Mouse (Mus musculus) right cerebral cortex, postnatal 14 days (tissue): ENCODE results near the gene Lrwd1.
"Not testable (repeated sequence)": the region's sequence is repeated elsewhere in the genome, so short reads cannot be mapped to it uniquely, and the experiment has no call there.

ENCODE experiments used
- DNase-seq: peaks from one replicate; pipeline ENCODE4 v3.0.0; 2022

Gene Lrwd1

GRCm38 (mm10) chr5:136146936-136147335, 11.1 kb upstream of the Lrwd1 start:
- no peak for DNase-seq

DNA sequence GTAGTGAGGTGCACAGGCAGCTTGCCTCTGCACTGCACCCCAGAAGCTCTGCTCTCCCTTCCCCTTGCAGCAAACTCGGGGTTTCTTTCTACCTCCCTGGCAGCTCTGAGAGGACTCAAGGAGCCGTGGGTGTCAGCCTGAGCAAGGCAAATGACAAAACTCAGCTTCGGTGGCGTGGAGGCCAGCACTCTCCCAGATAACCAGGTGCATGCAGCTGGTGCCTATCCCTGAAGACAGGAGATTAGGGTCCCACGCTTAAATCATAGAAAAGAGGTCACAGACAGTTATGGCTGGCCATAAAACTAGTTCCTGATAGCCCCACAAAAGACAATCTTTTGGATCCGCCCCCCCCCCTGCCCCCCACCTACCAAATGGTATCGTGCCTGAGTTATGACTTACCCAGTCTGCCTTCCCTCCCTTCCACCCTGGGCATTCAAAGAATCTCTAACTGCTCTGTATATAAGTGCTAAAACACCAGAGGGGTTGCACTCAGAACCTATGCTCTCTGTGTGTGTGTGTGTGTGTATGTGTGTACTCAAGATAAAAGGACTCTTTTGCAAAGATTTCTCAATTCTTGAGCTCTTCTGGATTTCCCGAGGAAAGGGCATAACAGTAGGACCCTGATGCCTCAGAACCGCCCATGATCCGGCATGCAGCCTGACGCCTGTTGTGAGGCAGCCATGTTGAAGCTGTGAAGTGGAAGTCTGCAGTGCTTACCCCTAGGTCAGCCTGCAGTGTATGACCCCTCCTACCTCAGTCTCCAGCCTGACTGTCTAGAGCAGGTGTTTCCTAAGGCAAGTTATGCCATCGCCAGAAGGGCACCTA, 8.9 kb upstream of the Lrwd1 start:
- no peak for DNase-seq

DNA sequence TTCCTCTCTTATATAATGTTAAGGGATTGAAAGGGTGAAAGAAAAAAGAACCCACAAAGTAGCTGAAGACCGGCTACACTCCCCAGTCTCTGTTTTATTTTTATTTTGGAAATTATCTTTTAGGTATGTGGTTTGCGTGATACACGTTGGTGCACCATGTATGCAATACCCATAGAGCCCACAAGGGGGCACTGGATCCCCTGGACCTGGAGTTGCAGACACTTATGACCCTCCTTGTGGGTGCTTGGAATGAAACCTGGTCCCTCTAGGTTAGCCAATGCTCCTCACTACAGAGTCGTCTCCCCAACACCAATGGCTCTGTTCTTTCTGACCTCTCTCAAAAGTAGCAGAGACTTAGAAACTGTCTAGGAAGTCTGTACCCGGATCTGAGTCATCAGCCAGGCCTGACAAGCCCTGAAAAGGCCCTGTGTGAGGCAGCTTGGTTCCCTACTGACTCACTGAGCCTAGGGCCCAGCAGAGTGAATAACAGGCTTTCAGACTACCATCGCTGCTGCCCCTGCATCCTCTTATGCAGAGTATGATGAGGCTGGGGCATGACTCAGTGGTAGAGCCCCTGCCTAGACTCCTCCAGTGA, 7.4 kb upstream of the Lrwd1 start:
- DNase-seq = no peak

- DNase-seq = no peak
These were observed 6.9 kb upstream of the Lrwd1 start for GRCm38 (mm10) chr5:136142746-136143145.

DNA sequence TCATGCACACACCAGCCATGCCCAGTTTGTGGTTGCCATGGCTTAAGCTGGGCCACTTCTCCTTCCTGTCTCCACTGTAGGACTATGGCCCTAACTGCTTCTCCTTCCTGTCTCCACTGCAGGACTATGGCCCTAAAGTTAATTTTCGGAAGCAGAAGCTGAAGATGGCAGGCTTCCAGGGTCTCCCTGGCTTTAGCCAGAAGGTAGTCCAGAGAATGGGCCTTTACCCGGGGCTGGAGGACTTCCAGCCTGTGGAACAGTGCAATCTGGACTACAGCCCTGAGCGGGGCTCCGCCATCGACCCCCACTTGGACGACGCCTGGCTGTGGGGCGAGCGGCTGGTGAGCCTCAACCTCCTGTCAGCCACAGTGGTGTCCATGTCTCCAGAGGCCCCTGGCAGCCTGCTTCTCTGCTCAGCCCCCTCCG, 4.2 kb upstream of the Lrwd1 start:
- DNase-seq = peak; percentile 47

- no peak for DNase-seq
These were observed 3.5 kb upstream of the Lrwd1 start for GRCm38 (mm10) chr5:136139393-136139792.

GRCm38 (mm10) chr5:136137658-136138274, 1.9 kb upstream of the Lrwd1 start:
- peak; percentile 53 for DNase-seq

GRCm38 (mm10) chr5:136136292-136136990, 567 bp upstream of the Lrwd1 start:
- no peak for DNase-seq

- no peak for DNase-seq
These were observed 13.7 kb downstream of the Lrwd1 start for GRCm38 (mm10) chr5:136122165-136122564.

GRCm38 (mm10) chr5:136116784-136117112, 19.1 kb downstream of the Lrwd1 start:
- no peak for DNase-seq

- peak; percentile 96 for DNase-seq
These were observed 19.7 kb downstream of the Lrwd1 start, which contains the start of gene Polr2j for GRCm38 (mm10) chr5:136115891-136116783. TSS of gene Polr2j (plus strand) at chr5:136116631.

- not testable (repeated sequence) for DNase-seq
These were observed 22.3 kb downstream of the Lrwd1 start for GRCm38 (mm10) chr5:136113546-136113945.

GRCm38 (mm10) chr5:136109042-136109441, 26.8 kb downstream of the Lrwd1 start:
- DNase-seq = no peak

DNA sequence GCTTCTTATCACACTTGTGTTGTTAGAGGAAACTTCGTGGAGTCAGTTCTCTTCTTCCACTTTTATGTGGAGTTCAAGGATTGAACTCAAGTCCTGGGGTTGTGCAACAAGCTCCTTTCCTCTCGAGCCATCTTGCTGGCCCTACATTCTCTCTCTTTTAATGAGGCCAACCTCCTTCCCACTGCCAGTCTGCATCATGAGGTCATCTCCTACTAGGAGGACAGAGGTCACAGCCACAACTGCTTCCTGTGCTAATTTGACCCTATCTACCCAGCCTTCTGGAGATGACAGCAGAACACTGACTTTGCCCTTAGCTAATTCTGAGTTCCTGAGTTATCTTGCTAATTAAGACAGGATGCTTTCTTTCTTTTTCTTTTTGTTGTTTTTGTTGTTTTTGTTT, 27.4 kb downstream of the Lrwd1 start:
- DNase-seq = no peak

GRCm38 (mm10) chr5:136104511-136104910, 31.4 kb downstream of the Lrwd1 start:
- DNase-seq = no peak

- DNase-seq = peak; percentile 78
These were observed 33.6 kb downstream of the Lrwd1 start for GRCm38 (mm10) chr5:136102099-136102820.

DNA sequence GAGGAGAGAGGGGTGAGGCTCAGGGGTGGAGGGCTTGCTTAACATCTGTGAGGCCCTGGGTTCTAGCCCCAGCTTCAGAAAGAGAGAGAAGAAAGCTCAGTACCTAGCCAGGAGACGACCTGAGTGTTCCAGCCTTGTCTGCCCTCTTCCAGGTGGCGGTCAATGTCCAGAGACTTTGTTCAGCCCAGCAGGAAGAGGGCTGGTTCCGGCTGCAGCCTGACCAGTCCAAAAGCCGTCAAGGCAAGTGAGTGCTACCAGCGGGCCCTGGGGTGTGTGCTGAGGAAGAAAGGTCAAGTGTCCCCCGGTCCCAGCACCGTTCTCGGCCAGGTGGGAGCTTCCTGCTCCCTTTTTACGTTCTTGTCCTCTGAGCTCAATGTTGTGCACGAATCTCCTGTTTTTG, 37.3 kb downstream of the Lrwd1 start:
- no peak for DNase-seq

- no peak for DNase-seq
These were observed 40.8 kb downstream of the Lrwd1 start for GRCm38 (mm10) chr5:136095089-136095488.

DNA sequence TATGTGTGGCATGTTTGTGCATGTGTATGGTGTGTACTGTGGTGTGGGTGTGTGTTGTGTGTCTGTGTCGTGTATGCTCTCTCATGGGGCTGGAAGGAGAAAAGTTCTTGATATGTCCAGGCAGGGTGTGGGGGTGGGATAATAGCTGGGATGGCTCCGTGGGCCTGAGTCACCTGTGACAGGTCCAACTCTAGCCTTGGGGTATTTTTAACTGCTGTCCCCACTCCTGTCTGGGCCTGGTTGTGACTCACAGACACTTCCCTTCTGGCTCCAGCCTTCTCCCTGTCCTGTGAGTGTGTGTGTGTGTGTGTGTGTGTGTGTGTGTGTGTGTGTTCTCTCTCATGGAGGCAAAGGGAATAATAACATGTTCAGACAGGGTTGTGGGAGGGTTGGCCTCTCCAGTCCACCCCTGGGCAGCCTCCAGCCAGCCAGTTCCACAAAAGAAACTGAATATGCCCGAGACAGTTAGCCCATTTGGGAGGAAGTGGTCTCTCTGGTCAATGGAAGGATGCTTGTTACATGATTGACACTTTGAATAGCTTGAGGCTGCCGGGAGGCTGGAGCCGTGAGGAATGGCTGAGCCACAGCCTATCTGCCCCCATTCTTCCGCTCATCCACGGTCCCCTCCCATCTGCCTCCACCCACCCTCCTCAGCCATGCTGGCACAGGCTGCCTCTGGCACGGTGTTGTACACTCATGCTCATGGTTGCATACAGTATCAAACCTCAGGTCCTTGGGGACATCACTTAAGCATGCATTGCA, 41.4 kb downstream of the Lrwd1 start:
- no peak for DNase-seq

- DNase-seq = no peak
These were observed 43.9 kb downstream of the Lrwd1 start for GRCm38 (mm10) chr5:136091927-136092326.
